Mouse (Mus musculus): ENCODE results near the gene Olfr826.
A peak's percentile ranks its signal among the peaks of the same experiment; 100 is the strongest.
"Not testable (repeated sequence)": the region's sequence is repeated elsewhere in the genome, so short reads cannot be mapped to it uniquely, and the experiment has no call there.

Olfr826 gene

GRCm38 (mm10) chr10:130184086-130184485 is at the start of gene Olfr826:
TSS of gene Olfr826 (minus strand) at chr10:130184186.
- no peak for DNase-seq

GRCm38 (mm10) chr10:130232117-130232516 is 48.1 kb upstream of the Olfr826 start:
- no peak for DNase-seq

- DNase-seq: no peak
Observed at GRCm38 (mm10) chr10:130229584-130229983, 45.6 kb upstream of the Olfr826 start.

- DNase-seq: peak; percentile 34
Observed at GRCm38 (mm10) chr10:130228246-130228645, 44.3 kb upstream of the Olfr826 start.

- no peak for DNase-seq
Observed at GRCm38 (mm10) chr10:130225034-130225433, 41.0 kb upstream of the Olfr826 start.

- DNase-seq: no peak
Observed at GRCm38 (mm10) chr10:130214303-130214702, 30.3 kb upstream of the Olfr826 start, which contains the start of gene Olfr827. TSS of gene Olfr827 (minus strand) at chr10:130214403.

GRCm38 (mm10) chr10:130166666-130167065 is 17.3 kb downstream of the Olfr826 start, which contains the start of gene Olfr825:
TSS of gene Olfr825 (minus strand) at chr10:130166766.
- DNase-seq: no peak

- DNase-seq: no peak
Observed at GRCm38 (mm10) chr10:130165196-130165595, 18.8 kb downstream of the Olfr826 start.

GRCm38 (mm10) chr10:130144121-130144520 is 39.9 kb downstream of the Olfr826 start:
- DNase-seq: no peak

GRCm38 (mm10) chr10:130142481-130142880 is 41.5 kb downstream of the Olfr826 start:
- not testable (repeated sequence) for DNase-seq

GRCm38 (mm10) chr10:130134811-130135210 is 49.2 kb downstream of the Olfr826 start:
- no peak for DNase-seq

- DNase-seq: not testable (repeated sequence)
Observed at GRCm38 (mm10) chr10:130129900-130130299, 54.1 kb downstream of the Olfr826 start, which contains the start of gene Olfr824. TSS of gene Olfr824 (minus strand) at chr10:130130000.

All from kidney, adult 9 months (tissue).